Mouse (Mus musculus) liver, embryonic 14.5 days (tissue): ENCODE measurements at regions not wholly inside any gene's neighbourhood (a gene's known extent, or its start where the extent isn't known, plus 50 kb on each side); places are given as distances from the start of the nearest gene placed in this dataset.

Experiments used
- CTCF ChIP-seq: IDR thresholded peaks from 2 replicates; pipeline ENCODE4 v1.5.1; 2016; ENCODE audit warnings: antibody characterized with exemption, low read depth, control low read depth
- EP300 ChIP-seq: IDR thresholded peaks from 2 replicates; pipeline ENCODE4 v1.6.1; 2016; ENCODE audit warnings: antibody characterized with exemption, low read depth

DNA sequence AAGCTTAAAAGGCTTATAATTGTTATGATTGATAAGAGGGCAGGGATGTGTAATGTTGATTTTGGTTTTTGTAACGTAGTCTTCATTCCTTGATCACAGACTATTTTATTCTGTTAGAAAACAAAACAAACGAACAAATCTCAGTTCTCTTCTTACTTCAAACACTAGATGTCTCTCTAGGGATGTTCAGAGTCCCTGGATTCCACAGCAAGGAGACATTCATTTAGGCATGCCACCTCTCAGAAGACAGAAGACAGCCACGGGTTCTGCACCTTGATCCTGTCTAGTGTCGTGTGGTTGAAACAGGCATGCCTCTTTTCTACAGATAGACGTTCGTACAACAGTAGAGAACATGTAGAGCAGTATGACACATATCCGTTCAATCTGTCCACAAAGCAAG is 74.7 kb downstream of the Gm13691 start:
- no peak for TF ChIP-seq EP300
- peak; percentile 28; the same call in 1 of the 2 replicates for TF ChIP-seq CTCF
